Mouse (Mus musculus) forebrain, embryonic 14.5 days (tissue): ENCODE measurements at regions not wholly inside any gene's neighbourhood (a gene's known extent, or its start where the extent isn't known, plus 50 kb on each side); places are given as distances from the start of the nearest gene placed in this dataset.

Source experiments
- ATAC-seq: fragments of 200-750 bp; cut with Nextera tagmentation; 2 replicates; pipeline ENCODE4 v1.8.0; 2017; ENCODE audit warnings: mild to moderate bottlenecking, moderate library complexity
- DNase-seq: peaks from one replicate; pipeline ENCODE4 v3.0.0-alpha.2; 2015; ENCODE audit warnings: low spot score
- H3K27ac ChIP-seq: fragments of 300-500 bp; sonication (generic); 2 replicates; pipeline ENCODE4 v1.5.1; 2014; ENCODE audit warnings: low read depth, mild to moderate bottlenecking, control low read depth, low read length, moderate library complexity
- H3K27me3 ChIP-seq: fragments of 300-500 bp; sonication (generic); replicated peaks from 2 replicates; pipeline ENCODE4 v1.6.1; 2014; ENCODE audit warnings: low read length, control low read depth, mixed read lengths; ENCODE audit not compliant: control insufficient read depth, insufficient read depth
- H3K36me3 ChIP-seq: fragments of 300-500 bp; sonication (generic); 2 replicates; pipeline ENCODE4 v1.6.1; 2014; ENCODE audit warnings: low read length, control low read depth; ENCODE audit not compliant: control insufficient read depth, insufficient read depth
- H3K4me1 ChIP-seq: fragments of 300-500 bp; sonication (generic); 2 replicates; pipeline ENCODE4 v1.6.1; 2014; ENCODE audit warnings: antibody characterized with exemption, low read length, control low read depth; ENCODE audit not compliant: control insufficient read depth, insufficient read depth
- H3K4me2 ChIP-seq: fragments of 300-500 bp; sonication (generic); 2 replicates; pipeline ENCODE4 v1.6.1; 2014; ENCODE audit warnings: mild to moderate bottlenecking, control low read depth, low read length
- H3K4me3 ChIP-seq: fragments of 300-500 bp; sonication (generic); 2 replicates; pipeline ENCODE4 v1.5.1; 2014; ENCODE audit warnings: low read depth, low read length, control low read depth
- H3K9ac ChIP-seq: fragments of 300-500 bp; sonication (generic); 2 replicates; pipeline ENCODE4 v1.6.1; 2014; ENCODE audit warnings: mild to moderate bottlenecking, low read length, control low read depth, moderate library complexity
- H3K9me3 ChIP-seq: fragments of 300-500 bp; sonication (generic); replicated peaks from 2 replicates; pipeline ENCODE4 v1.6.1; 2016; ENCODE audit warnings: low read length, control low read depth, mixed read lengths; ENCODE audit not compliant: control insufficient read depth
- WGBS: fragments of 180-500 bp; shearing (Covaris S2); extraction: QIAGEN DNeasy Blood & Tissue Kit; methylation state at CpG from one replicate; pipeline ENCODE4 v1.1.7; 2014; 5-methylcytosine and 5-hydroxymethylcytosine counted together

- no peak overlapping the region for H3K9ac ChIP-seq
- H3K27ac ChIP-seq: no peak overlapping the region
- H3K4me2 ChIP-seq: no peak overlapping the region
- 67% methylated on average over 25 of the region's 25 CpGs for WGBS
- H3K36me3 ChIP-seq: no peaks in the 10 kb centered on the region
- no peaks in the 10 kb centered on the region for H3K27me3 ChIP-seq
- H3K4me3 ChIP-seq: no peak overlapping the region
- no peaks in the 10 kb centered on the region for H3K4me1 ChIP-seq
- no peak for DNase-seq
- no peaks in the 10 kb centered on the region for H3K9me3 ChIP-seq
- no peak for ATAC-seq
Measured at GRCm38 (mm10) chr9:102782926-102783850, 51.5 kb upstream of the Ryk start.

- no peaks in the 10 kb centered on the region for H3K9me3 ChIP-seq
- no peak overlapping the region for H3K27ac ChIP-seq
- no peak overlapping the region for H3K4me2 ChIP-seq
- no peaks in the 10 kb centered on the region for H3K4me1 ChIP-seq
- H3K27me3 ChIP-seq: no peaks in the 10 kb centered on the region
- H3K36me3 ChIP-seq: no peaks in the 10 kb centered on the region
- H3K4me3 ChIP-seq: no peak overlapping the region
- 12% methylated on average over 10 of the region's 10 CpGs for WGBS
- no peak overlapping the region for H3K9ac ChIP-seq
- ATAC-seq (peak; percentile 80), DNase-seq (peak; percentile 89)
Measured at GRCm38 (mm10) chr9:102784329-102785026, 50.2 kb upstream of the Ryk start.
